Mouse (Mus musculus) erythroblast, embryonic 14.5 days (primary cell): ENCODE data around the gene Zfp809.

ENCODE experiments used
- GATA1 ChIP-seq: IDR thresholded peaks from 2 replicates; pipeline ENCODE4 v1.6.1; 2012; ENCODE audit warnings: low read length, inconsistent platforms, mixed read lengths
- TAL1 ChIP-seq: IDR thresholded peaks from 3 replicates; pipeline ENCODE4 v1.6.1; 2012; ENCODE audit warnings: low read length, inconsistent platforms, mixed read lengths

- TF ChIP-seq TAL1 (no peak), GATA1 (no peak)
These were observed 31.1 kb downstream of the Zfp809 start for GRCm38 (mm10) chr9:22256579-22256978.
